Mouse (Mus musculus) limb, embryonic 14.5 days (tissue): ENCODE data around the gene Rps12. TPM values are rescaled to one million over a fixed set of nuclear protein-coding genes. Genes with fewer than 3 reads are reported as not detected.

Source experiments
- ATAC-seq: fragments of 200-750 bp; cut with Nextera tagmentation; 2 replicates; pipeline ENCODE4 v1.8.0; 2017; ENCODE audit warnings: low read depth, moderate number of reproducible peaks, moderate TSS enrichment; ENCODE audit not compliant: low FRiP score
- DNase-seq: peaks from one replicate; pipeline ENCODE4 v3.0.0-alpha.2; 2015; ENCODE audit warnings: low spot score
- H3K27ac ChIP-seq: fragments of 300-500 bp; sonication (generic); replicated peaks from 2 replicates; pipeline ENCODE4 v1.5.1; 2014; ENCODE audit warnings: low read depth, mild to moderate bottlenecking, low read length, moderate library complexity, mixed read lengths
- H3K27me3 ChIP-seq: fragments of 300-500 bp; sonication (generic); 2 replicates; pipeline ENCODE4 v1.6.1; 2014; ENCODE audit warnings: low read length, mixed read lengths; ENCODE audit not compliant: control insufficient read depth, insufficient read depth
- H3K36me3 ChIP-seq: fragments of 300-500 bp; sonication (generic); 2 replicates; pipeline ENCODE4 v1.6.1; 2014; ENCODE audit warnings: mild to moderate bottlenecking, low read length, moderate library complexity, mixed read lengths; ENCODE audit not compliant: control insufficient read depth, insufficient read depth
- H3K4me1 ChIP-seq: fragments of 300-500 bp; sonication (generic); 2 replicates; pipeline ENCODE4 v1.6.1; 2014; ENCODE audit warnings: antibody characterized with exemption, low read length, mixed read lengths; ENCODE audit not compliant: control insufficient read depth, insufficient read depth
- H3K4me2 ChIP-seq: fragments of 300-500 bp; sonication (generic); replicated peaks from 2 replicates; pipeline ENCODE4 v1.6.1; 2014; ENCODE audit warnings: low read depth, mild to moderate bottlenecking, low read length, moderate library complexity; ENCODE audit not compliant: severe bottlenecking
- H3K4me3 ChIP-seq: fragments of 300-500 bp; sonication (generic); replicated peaks from 2 replicates; pipeline ENCODE4 v1.5.1; 2014; ENCODE audit warnings: low read length
- H3K9ac ChIP-seq: fragments of 300-500 bp; sonication (generic); 2 replicates; pipeline ENCODE4 v1.6.1; 2014; ENCODE audit warnings: mild to moderate bottlenecking, low read depth, low read length, moderate library complexity; ENCODE audit not compliant: severe bottlenecking
- H3K9me3 ChIP-seq: fragments of 300-500 bp; sonication (generic); 2 replicates; pipeline ENCODE4 v1.6.1; 2016; ENCODE audit warnings: low read length; ENCODE audit not compliant: control insufficient read depth
- POLR2A ChIP-seq: fragments of 200-500 bp; IDR thresholded peaks from 2 replicates; pipeline ENCODE4 v1.8.0; 2012; ENCODE audit warnings: inconsistent platforms, mild to moderate bottlenecking, moderate library complexity, borderline replicate concordance; ENCODE audit not compliant: insufficient read depth, insufficient read length; ENCODE audit errors: extremely low read depth
- WGBS: fragments of 180-500 bp; shearing (Covaris S2); extraction: QIAGEN DNeasy Blood & Tissue Kit; methylation state at CpG from one replicate; pipeline ENCODE4 v1.1.7; 2014; 5-methylcytosine and 5-hydroxymethylcytosine counted together
- polyA plus RNA-seq, 2 experiments: library from polyadenylated mRNA; depleted of rRNA in 1 of 2; stranded (reverse) in 1 of 2; unstranded in 1 of 2; fragments of >200 nt; fragmentation: Nextera tagmentation in 1 of 2; extraction: Ambion mirVana in 1 of 2; gene quantifications; 2 replicates each; pipeline versions ENCODE4 v1.2.1 to v1.2.3; 2012 to 2014

Gene Rps12
- polyA plus RNA-seq, 2 experiments = 266 to 5,668 TPM

DNA sequence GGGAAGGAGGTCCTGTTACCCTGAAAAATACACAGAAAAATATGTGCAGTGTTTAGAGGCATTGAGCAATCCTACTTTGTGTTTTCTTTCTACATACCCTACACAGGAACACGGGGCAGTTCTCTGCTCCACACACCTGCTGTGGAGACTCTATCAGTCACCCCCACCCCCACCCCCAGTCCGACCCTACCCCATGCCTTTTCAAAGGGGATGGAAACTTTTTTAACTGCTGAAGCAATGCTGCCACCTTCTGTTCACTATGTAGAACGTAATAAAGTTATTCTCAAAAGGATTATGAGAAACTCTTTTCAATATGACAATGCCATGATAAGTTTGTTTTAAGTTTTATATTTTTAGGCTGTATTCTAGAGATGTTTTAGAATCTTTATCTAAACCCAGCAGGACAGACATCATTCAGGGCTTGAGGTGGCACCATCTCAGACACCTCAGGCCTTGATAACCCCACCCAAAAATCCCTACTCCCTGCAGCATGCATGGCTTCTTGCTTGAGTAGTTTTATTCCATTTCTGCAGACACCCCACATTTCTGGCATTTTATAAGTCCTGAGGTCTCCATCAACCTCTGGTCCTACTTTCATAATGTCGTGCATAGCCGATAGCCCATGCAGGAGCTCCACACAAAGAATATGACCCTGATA, 9.7 kb downstream of the Rps12 start:
- no peaks in the 10 kb centered on the region for H3K4me1 ChIP-seq
- no peak overlapping the region for H3K4me2 ChIP-seq
- no peak overlapping the region for H3K9ac ChIP-seq
- no peak overlapping the region for H3K4me3 ChIP-seq
- no peaks in the 10 kb centered on the region for H3K27me3 ChIP-seq
- WGBS = 28% methylated on average over 5 of the region's 5 CpGs
- peak; percentile 80 for DNase-seq
- no peaks in the 10 kb centered on the region for H3K9me3 ChIP-seq
- H3K27ac ChIP-seq = no peak overlapping the region
- H3K36me3 ChIP-seq = peaks cover 19% of the 10 kb centered on the region; the same call in 1 of the 2 replicates
- ATAC-seq = peak; percentile 50; the same call in 1 of the 2 replicates
- TF ChIP-seq POLR2A = no peak

- ATAC-seq (no peak), DNase-seq (no peak)
- H3K4me3 ChIP-seq = no peak overlapping the region
- no peak for TF ChIP-seq POLR2A
- H3K9ac ChIP-seq = no peak overlapping the region
- H3K4me2 ChIP-seq = no peak overlapping the region
- H3K27ac ChIP-seq = 0 out of 2 replicates have a peak overlapping the region, but pooled peaks have one; percentile 13
- WGBS = 37% methylated on average over 7 of the region's 7 CpGs
- peaks cover 3% of the 10 kb centered on the region; the same call in 1 of the 2 replicates for H3K4me1 ChIP-seq
- H3K9me3 ChIP-seq = no peaks in the 10 kb centered on the region
- H3K36me3 ChIP-seq = no peaks in the 10 kb centered on the region
- H3K27me3 ChIP-seq = no peaks in the 10 kb centered on the region
Observed at GRCm38 (mm10) chr10:23754166-23754565, 32.9 kb downstream of the Rps12 start.

Other genes starting within 250 kb of the Rps12 start
- 23.8 and 27.8 TPM in 2 replicates for gene Slc18b1, start 9.7 kb upstream of the Rps12 start, polyA plus RNA-seq (2012; rRNA removed)
- 16.1 and 22.4 TPM in 2 replicates for gene Slc18b1, start 9.7 kb upstream of the Rps12 start, polyA plus RNA-seq (2014; fragmentation: Nextera tagmentation; extraction: Ambion mirVana)
- 0.04 and 0.08 TPM in 2 replicates for gene Vnn3, start 64.2 kb upstream of the Rps12 start, polyA plus RNA-seq (2012; rRNA removed)
- gene Vnn3, start 64.2 kb upstream of the Rps12 start, polyA plus RNA-seq (2014; fragmentation: Nextera tagmentation; extraction: Ambion mirVana) = 0.11 and 0.23 TPM in 2 replicates
- 0.82 and 1.1 TPM in 2 replicates for gene Vnn1, start 107.4 kb upstream of the Rps12 start, polyA plus RNA-seq (2012; rRNA removed)
- 0.96 and 1.3 TPM in 2 replicates for gene Vnn1, start 107.4 kb upstream of the Rps12 start, polyA plus RNA-seq (2014; fragmentation: Nextera tagmentation; extraction: Ambion mirVana)
- gene Taar1, start 133.1 kb upstream of the Rps12 start, polyA plus RNA-seq (2012; rRNA removed) = not detected in 2 replicates
- not detected in 2 replicates for gene Taar1, start 133.1 kb upstream of the Rps12 start, polyA plus RNA-seq (2014; fragmentation: Nextera tagmentation; extraction: Ambion mirVana)
- not detected in 2 replicates for gene Taar2, start 151.3 kb upstream of the Rps12 start, polyA plus RNA-seq (2012; rRNA removed)
- not detected in 2 replicates for gene Taar2, start 151.3 kb upstream of the Rps12 start, polyA plus RNA-seq (2014; fragmentation: Nextera tagmentation; extraction: Ambion mirVana)
- not detected in 2 replicates for gene Taar3, start 162.3 kb upstream of the Rps12 start, polyA plus RNA-seq (2012; rRNA removed)
- not detected in 2 replicates for gene Taar3, start 162.3 kb upstream of the Rps12 start, polyA plus RNA-seq (2014; fragmentation: Nextera tagmentation; extraction: Ambion mirVana)
- 0.06 TPM in 1 of 2 replicates, not detected in the other for gene Taar4, start 173.2 kb upstream of the Rps12 start, polyA plus RNA-seq (2012; rRNA removed)
- not detected in 2 replicates for gene Taar4, start 173.2 kb upstream of the Rps12 start, polyA plus RNA-seq (2014; fragmentation: Nextera tagmentation; extraction: Ambion mirVana)
- 0.13 and 0.20 TPM in 2 replicates for gene Taar5, start 183.4 kb upstream of the Rps12 start, polyA plus RNA-seq (2012; rRNA removed)
- not detected in 2 replicates for gene Taar5, start 183.4 kb upstream of the Rps12 start, polyA plus RNA-seq (2014; fragmentation: Nextera tagmentation; extraction: Ambion mirVana)
- gene Taar6, start 198.4 kb upstream of the Rps12 start, polyA plus RNA-seq (2012; rRNA removed) = not detected in 2 replicates
- gene Taar6, start 198.4 kb upstream of the Rps12 start, polyA plus RNA-seq (2014; fragmentation: Nextera tagmentation; extraction: Ambion mirVana) = not detected in 2 replicates
- not detected in 2 replicates for gene Taar7a, start 206.2 kb upstream of the Rps12 start, polyA plus RNA-seq (2012; rRNA removed)
- gene Taar7a, start 206.2 kb upstream of the Rps12 start, polyA plus RNA-seq (2014; fragmentation: Nextera tagmentation; extraction: Ambion mirVana) = not detected in 2 replicates
- gene Taar7b, start 212.7 kb upstream of the Rps12 start, polyA plus RNA-seq (2012; rRNA removed) = not detected in 2 replicates
- gene Taar7b, start 212.7 kb upstream of the Rps12 start, polyA plus RNA-seq (2014; fragmentation: Nextera tagmentation; extraction: Ambion mirVana) = not detected in 2 replicates
- gene Taar7d, start 239.9 kb upstream of the Rps12 start, polyA plus RNA-seq (2012; rRNA removed) = not detected in 2 replicates
- not detected in 2 replicates for gene Taar7d, start 239.9 kb upstream of the Rps12 start, polyA plus RNA-seq (2014; fragmentation: Nextera tagmentation; extraction: Ambion mirVana)